Mouse (Mus musculus): Measurements from ENCODE around the gene Ndufaf1.

The Ndufaf1 gene

GRCm38 (mm10) chr2:119618199-119618982 lies 44.2 kb downstream of the Ndufaf1 start, which contains the start of the genes Nusap1 and Oip5:
Gene Nusap1, plus strand, starts transcription at chr2:119618298.
Gene Oip5, minus strand, starts transcription at chr2:119618469.
- DNase-seq (ENCODE audit: low spot score in 2 of 2), result peak; percentile 95 to 97

- DNase-seq (ENCODE audit: low spot score in 2 of 2), result no peak
Measured at GRCm38 (mm10) chr2:119617841-119618198, 44.8 kb downstream of the Ndufaf1 start.

GRCm38 (mm10) chr2:119607023-119607422 lies 55.6 kb downstream of the Ndufaf1 start:
- DNase-seq (ENCODE audit: low spot score in 2 of 2), result no peak
